In genomic region chr3:59079327-59079726, GRCm38 (mm10) we compare ENCODE assay signal across 9 mouse cellular contexts. TPM values are rescaled to one million over a fixed set of nuclear protein-coding genes. Genes with fewer than 3 reads are reported as not detected.
A peak's percentile ranks its signal among the peaks of the same experiment; 100 is the strongest.
DNase-seq lines count a peak whose midpoint lies in the region; ATAC-seq and TF ChIP-seq lines count a peak whose summit lies in the region.
"Had no signal": no experiment of that assay in that cellular context is flagged by ENCODE, and none has a peak within 500 bp of the region (broad histone marks: within the 10 kb centered on the region; RNA-seq: fewer than 3 reads in every experiment).

No protein-coding gene starts in this region.

- no peak overlapping the region for H3K4me2 ChIP-seq in liver, postnatal 0 days (ENCODE audit: low read depth, low read length)

- no peaks in the 10 kb centered on the region for H3K27me3 ChIP-seq in liver, postnatal 0 days (ENCODE audit: insufficient read depth, low read length)

- ATAC-seq in liver, postnatal 0 days, result peak; percentile 76

- 18% methylated on average over 4 of the region's 4 CpGs for WGBS in liver, postnatal 0 days (ENCODE audit: insufficient replicate concordance)

- no peak overlapping the region for H3K9ac ChIP-seq in liver, postnatal 0 days (replicated peaks)

- no peak for TF ChIP-seq EP300 in liver, postnatal 0 days (IDR thresholded peaks at IDR 0.05; ENCODE audit: low read depth)

- DNase-seq in adrenal gland, adult (ENCODE audit: inconsistent age in 2 of 2, low spot score in 1 of 2), result peak; percentile 43 to 84
- no peak for DNase-seq in adrenal gland, postnatal 4 days (ENCODE audit: low spot score in 2 of 2)
- DNase-seq in right cerebral cortex, adult 2 months (ENCODE audit: low spot score in 2 of 2), result peak; percentile 40 to 52
- no peak for DNase-seq in right cerebral cortex, postnatal 10 days (ENCODE audit: low spot score in 2 of 2)
- peak; percentile 30 to 69 for DNase-seq in cerebellum, postnatal 25 days
- DNase-seq in heart, postnatal 14 days, result peak; percentile 26 to 63
- peak; percentile 57 for DNase-seq in liver, postnatal 0 days
- DNase-seq in right cerebral cortex, postnatal 25 days, result peak; percentile 27

- no peaks in the 10 kb centered on the region for H3K36me3 ChIP-seq in liver, postnatal 0 days (replicated peaks; ENCODE audit: insufficient read depth, low read length)

- H3K27ac ChIP-seq in liver, postnatal 0 days (ENCODE audit: low read depth), result no peak overlapping the region

- H3K4me1 ChIP-seq in liver, postnatal 0 days (ENCODE audit: insufficient read depth), result peaks cover 3% of the 10 kb centered on the region

- intact Hi-C loops in heart, postnatal 14 days (cut with DNase I), result loop anchor here (2.0 to 5.0 kb wide), 2 partner anchors 88 to 129 kb away; no protein-coding TSS in a partner anchor

- no peaks in the 10 kb centered on the region for H3K9me3 ChIP-seq in liver, postnatal 0 days (ENCODE audit: low read length)

- TF ChIP-seq CTCF in liver, postnatal 0 days (IDR thresholded peaks at IDR 0.05; ENCODE audit: low read depth), result peak; percentile 94

- no peak overlapping the region for H3K4me3 ChIP-seq in liver, postnatal 0 days (ENCODE audit: low read depth, low read length)

RNA-seq across cellular contexts. Expression of gene Gpr171, which starts 22.3 kb away (rescaled TPM):
- total RNA-seq in adrenal gland, postnatal 4 days (2021), result under 1 TPM in 1 of 2 experiments, not detected in 1; 0.17 TPM
- under 1 TPM; 0.29 to 0.56 TPM for total RNA-seq in heart, postnatal 14 days (2021)
- 2.0 and 2.1 TPM in 2 replicates for polyA plus RNA-seq in liver, postnatal 0 days (2015; fragmentation: Nextera tagmentation; extraction: Ambion mirVana)
- total RNA-seq: layer of hippocampus, adult 8-10 months had no signal

Comparison
In these comparisons a context has a peak if more than half of its experiments do, and no peak if none do; other contexts are left out.
1. DNase-seq: peak in adrenal gland, adult (2 of 2), right cerebral cortex, adult 2 months (2 of 2), cerebellum, postnatal 25 days (2 of 2), heart, postnatal 14 days (2 of 2), liver, postnatal 0 days (single experiment) and right cerebral cortex, postnatal 25 days (single experiment); none in adrenal gland, postnatal 4 days (0 of 2) and right cerebral cortex, postnatal 10 days (0 of 2).